Mouse (Mus musculus): ENCODE results near the gene Metap1. TPM values are rescaled to one million over a fixed set of nuclear protein-coding genes. Genes with fewer than 3 reads are reported as not detected.

Metap1 gene
- total RNA-seq (2014; fragmentation: Nextera tagmentation), result 38.7 and 45.3 TPM in 2 replicates
- total RNA-seq (2017), result 45.5 and 54.0 TPM in 2 replicates

DNA sequence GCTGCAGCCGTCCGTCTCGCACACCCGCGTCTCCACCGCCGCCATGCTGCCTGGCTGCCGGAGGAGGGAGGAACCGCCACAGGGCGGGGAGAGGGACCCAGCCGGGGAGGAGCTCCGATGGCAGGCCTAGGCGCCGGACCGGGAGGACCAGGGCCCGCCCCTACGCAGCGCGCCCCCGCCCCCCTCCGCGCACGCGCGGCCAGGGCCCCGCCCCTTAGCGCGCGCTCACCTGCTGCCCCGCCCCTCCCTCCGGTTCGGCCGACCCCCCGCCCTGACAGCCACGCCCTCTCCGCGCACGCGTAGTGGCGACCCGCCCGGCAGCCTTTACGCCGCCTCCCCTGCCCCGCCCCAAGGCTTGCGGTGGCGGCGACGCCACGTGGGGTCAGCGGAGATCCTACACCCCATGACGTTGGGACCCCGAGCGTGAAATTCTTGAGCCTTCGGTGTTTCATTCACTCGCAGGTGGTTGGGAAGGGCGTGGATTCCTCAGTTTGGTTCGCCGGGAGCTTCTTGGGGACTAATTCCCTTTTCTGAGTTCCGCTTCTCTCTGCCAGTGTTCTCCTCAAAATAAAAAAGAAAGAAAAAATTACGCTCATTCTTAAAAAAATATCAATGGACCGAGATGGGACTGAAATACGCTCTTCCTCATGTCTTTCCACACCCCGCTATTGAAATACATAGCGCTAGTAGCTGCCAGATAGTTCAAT lies at the start of gene Metap1:
TSS of gene Metap1 (minus strand) at position 189 of the 707 bp plus-strand sequence.
- peak; percentile 87 for ATAC-seq (replicated peaks; ENCODE audit: poor library complexity, severe bottlenecking)

- ATAC-seq (replicated peaks; ENCODE audit: poor library complexity, severe bottlenecking), result no peak
Observed at GRCm38 (mm10) chr3:138536031-138536430, 46.7 kb upstream of the Metap1 start.

DNA sequence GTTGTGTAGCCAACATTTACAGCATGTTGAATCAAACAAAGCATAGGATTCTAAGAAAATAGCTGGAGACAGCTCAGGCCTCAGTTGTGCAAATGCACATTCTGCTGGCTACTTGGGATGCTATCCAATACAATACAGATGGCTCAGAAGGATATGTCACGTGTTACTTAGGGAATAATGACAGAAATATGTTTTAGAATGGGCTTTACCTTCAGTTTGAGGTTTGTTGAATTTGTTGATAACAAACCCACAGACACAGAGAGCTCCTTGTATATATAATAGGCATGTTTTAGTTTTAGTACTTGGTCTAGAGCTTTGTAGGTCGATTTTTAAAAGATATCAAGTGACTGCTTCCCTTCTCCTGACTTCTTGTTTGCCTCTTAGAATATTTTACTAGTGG lies 43.4 kb upstream of the Metap1 start:
- no peak for ATAC-seq (replicated peaks; ENCODE audit: poor library complexity, severe bottlenecking)

DNA sequence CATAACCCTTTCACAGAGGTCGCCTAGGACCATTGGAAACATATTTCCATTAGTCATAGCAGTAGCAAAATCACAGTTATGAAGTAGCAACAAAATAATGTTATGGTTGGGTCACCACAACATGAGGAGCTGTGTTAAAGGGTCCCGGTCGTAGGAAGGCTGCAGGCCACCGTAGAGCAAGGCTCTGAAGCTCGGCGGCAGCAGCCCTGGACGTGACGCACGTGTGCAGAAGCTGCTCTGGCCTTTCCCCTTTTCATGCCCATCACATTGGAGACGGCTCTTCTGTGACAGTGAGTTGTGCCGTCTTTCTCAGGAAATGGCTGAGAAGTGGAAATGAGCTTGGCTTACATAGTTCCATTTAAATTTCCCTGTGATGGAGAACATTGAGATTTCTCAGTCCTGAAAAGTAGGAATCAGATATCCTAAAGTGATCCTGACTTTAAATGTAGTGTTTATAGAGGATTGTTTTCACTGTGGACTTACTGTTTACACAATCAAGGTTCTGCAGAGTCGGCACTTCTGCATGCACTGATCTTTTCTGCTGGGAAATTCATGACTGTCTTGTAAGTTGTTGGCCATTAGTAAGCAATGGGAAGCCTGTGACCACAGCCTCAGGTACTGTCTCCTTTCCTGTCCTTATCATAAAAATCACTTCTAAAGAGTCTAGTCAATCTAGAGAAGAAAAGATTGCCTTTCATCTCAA lies 42.3 kb upstream of the Metap1 start:
- ATAC-seq (replicated peaks; ENCODE audit: poor library complexity, severe bottlenecking), result no peak

GRCm38 (mm10) chr3:138530578-138531478 lies 41.5 kb upstream of the Metap1 start:
- ATAC-seq (replicated peaks; ENCODE audit: poor library complexity, severe bottlenecking), result no peak

DNA sequence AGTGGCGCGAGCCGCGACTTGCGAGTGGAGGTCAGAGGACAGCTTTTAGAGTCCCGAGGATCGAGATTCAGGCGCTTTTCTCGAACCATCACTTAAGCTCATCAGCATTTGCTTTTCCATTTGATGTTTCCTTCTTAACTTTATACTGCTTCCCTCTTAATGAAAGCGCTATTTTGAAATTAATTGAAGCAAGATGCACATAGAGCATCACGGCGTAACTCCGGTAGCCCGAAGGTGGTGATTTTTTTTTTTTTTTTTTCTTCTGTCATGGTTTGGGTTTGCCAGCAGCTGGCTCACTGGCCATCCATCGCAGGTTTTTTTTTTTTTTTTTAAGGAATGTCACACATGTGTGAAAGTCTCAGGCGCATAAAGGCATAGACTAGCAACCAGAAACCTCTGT lies 39.0 kb upstream of the Metap1 start:
- no peak for ATAC-seq (replicated peaks; ENCODE audit: poor library complexity, severe bottlenecking)

GRCm38 (mm10) chr3:138527667-138528231 lies 38.4 kb upstream of the Metap1 start:
- ATAC-seq (replicated peaks; ENCODE audit: poor library complexity, severe bottlenecking), result peak; percentile 48

GRCm38 (mm10) chr3:138526916-138527666 lies 37.8 kb upstream of the Metap1 start:
- ATAC-seq (replicated peaks; ENCODE audit: poor library complexity, severe bottlenecking), result peak; percentile 70

GRCm38 (mm10) chr3:138526073-138526915 lies 37.0 kb upstream of the Metap1 start, which contains the start of gene Eif4e:
Gene Eif4e, plus strand, starts transcription at chr3:138526179.
- peak; percentile 38 for ATAC-seq (replicated peaks; ENCODE audit: poor library complexity, severe bottlenecking)

DNA sequence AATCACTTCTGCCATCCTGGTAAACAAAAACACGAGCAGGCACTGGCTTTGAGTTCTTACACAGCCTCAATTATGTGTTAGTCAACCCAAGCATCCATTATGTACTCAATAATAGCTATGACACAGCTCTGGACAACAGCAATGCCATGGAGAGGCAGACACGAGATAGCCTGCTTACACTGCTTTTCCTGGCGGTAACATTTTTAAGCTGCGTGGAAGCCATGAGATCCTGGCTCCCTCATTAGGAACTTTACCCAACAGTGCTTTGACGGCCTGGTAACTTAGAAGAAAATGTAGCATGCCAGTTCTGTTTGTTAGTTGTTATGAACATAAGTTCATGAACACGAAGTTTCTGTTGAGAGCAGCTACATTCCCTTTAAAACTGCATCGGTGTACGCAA lies 36.2 kb upstream of the Metap1 start:
- no peak for ATAC-seq (replicated peaks; ENCODE audit: poor library complexity, severe bottlenecking)

- no peak for ATAC-seq (replicated peaks; ENCODE audit: poor library complexity, severe bottlenecking)
Observed at GRCm38 (mm10) chr3:138523956-138524355, 34.6 kb upstream of the Metap1 start.

DNA sequence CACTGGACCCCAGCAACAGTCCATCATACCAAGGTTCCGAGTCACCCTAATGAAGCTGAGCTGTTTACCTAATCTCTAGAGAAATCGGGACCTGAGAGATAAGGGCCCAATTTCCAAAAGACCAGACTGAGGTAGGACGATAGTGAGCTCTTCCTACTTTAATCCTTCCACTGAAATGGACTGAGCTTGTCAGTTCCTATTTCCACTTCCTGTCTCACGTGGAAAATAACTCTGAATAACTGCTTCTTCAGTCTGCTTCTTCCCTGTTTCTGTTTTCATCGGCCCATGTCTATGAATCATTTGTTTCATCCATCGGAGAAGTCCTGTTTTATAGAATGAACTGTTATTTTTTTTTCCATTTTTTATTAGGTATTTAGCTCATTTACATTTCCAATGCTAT lies 29.9 kb upstream of the Metap1 start:
- ATAC-seq (replicated peaks; ENCODE audit: poor library complexity, severe bottlenecking), result peak; percentile 73

GRCm38 (mm10) chr3:138517881-138518280 lies 28.6 kb upstream of the Metap1 start:
- peak; percentile 53 for ATAC-seq (replicated peaks; ENCODE audit: poor library complexity, severe bottlenecking)

- no peak for ATAC-seq (replicated peaks; ENCODE audit: poor library complexity, severe bottlenecking)
Observed at GRCm38 (mm10) chr3:138515656-138516370, 26.5 kb upstream of the Metap1 start.

DNA sequence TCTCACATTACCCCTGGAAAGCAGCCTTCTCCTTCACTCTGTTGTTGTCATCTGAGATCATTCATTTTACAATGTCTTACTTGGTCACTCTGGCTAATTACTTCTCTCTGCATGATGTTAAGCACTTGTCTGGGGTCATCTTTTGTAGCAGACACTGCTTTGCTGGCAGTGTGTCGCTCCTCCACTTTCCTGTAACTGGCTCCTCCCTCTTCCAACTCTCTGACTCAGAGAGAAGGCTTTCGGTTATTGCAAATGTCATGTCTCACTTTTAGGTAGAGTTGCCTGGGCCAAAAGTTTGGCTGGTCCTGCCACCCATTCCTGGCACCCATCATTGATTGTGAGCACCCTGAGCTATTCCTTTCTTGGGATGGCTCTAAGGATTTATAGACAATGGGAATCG lies 25.4 kb upstream of the Metap1 start:
- no peak for ATAC-seq (replicated peaks; ENCODE audit: poor library complexity, severe bottlenecking)

DNA sequence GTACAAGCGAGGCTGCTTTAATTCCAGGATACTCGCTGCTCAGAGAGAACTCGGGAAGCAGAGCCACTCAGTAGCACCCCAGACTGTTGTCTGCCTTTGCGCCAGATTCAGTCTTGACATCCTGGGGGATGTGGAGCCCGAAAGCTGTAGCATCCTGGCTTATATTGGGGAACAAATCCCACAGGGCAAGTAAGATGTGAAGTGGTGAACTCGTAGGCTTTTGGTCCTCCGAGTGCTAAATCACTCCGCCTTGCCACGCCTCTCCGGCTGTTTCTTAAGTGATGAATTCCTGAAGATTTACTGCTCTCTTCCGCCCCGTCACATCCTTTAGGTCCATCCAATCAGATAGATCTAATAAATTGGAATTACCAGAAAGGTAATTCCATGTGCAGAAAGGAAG lies 23.9 kb upstream of the Metap1 start:
- no peak for ATAC-seq (replicated peaks; ENCODE audit: poor library complexity, severe bottlenecking)

GRCm38 (mm10) chr3:138510471-138510870 lies 21.2 kb upstream of the Metap1 start:
- no peak for ATAC-seq (replicated peaks; ENCODE audit: poor library complexity, severe bottlenecking)

DNA sequence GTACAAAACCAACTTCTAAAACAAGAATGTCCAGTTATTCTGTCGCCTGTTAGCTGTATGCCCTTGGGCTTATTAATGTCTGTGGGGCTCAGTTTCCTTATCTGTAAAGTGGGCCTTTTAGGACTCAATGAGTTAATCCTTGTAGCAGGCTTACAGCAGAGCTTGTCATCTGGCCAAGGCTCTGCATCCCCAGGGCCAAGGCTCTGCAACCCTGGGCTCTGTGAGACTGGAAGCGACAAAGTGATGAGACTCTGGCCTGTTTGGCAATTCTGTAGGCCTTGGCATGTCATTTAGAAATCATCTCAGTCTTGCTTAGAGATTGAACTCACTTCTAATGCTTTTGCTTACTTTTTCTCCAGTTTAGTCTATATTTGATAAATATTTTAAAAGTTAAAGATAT lies 20.3 kb upstream of the Metap1 start:
- no peak for ATAC-seq (replicated peaks; ENCODE audit: poor library complexity, severe bottlenecking)

All from granulocyte monocyte progenitor cell, adult 5-6 weeks (primary cell).